Mouse (Mus musculus) G1E-ER4 (cell line): ENCODE measurements around the gene Ncor1. TPM values are rescaled to one million over a fixed set of nuclear protein-coding genes. Genes with fewer than 3 reads are reported as not detected.
A peak's percentile ranks its signal among the peaks of the same experiment; 100 is the strongest.

Experiments
- GATA1 ChIP-seq: IDR thresholded peaks from one replicate; pipeline ENCODE4 v1.8.0; 2012; ENCODE audit warnings: low read length, inconsistent platforms
- polyA plus RNA-seq: library from polyadenylated mRNA; stranded (reverse); fragments of >175 nt; gene quantifications from 2 replicates; pipeline ENCODE4 v1.2.3, GENCODE M21; 2012

Gene Ncor1
- polyA plus RNA-seq, 1 experiment = 120 TPM

DNA sequence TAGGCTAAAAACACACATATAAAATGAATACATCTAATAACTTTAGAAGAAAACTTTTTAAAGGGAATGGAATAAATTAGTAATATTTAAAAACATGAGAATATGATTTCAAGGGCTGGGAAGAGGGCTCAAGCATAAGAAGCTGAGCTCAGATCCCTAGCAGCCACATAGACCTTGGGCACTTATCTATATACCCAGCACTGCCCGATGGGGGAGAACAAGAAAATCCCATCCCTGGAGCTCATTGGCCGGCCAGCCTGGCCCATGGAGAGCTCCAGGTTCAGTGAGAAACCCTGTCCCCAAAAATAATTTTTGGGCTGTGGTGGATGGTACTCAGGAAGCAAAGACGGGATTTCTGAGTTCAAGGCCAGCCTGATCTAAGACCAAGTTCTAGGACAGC lies 7.5 kb upstream of the Ncor1 start:
- no peak for TF ChIP-seq GATA1

DNA sequence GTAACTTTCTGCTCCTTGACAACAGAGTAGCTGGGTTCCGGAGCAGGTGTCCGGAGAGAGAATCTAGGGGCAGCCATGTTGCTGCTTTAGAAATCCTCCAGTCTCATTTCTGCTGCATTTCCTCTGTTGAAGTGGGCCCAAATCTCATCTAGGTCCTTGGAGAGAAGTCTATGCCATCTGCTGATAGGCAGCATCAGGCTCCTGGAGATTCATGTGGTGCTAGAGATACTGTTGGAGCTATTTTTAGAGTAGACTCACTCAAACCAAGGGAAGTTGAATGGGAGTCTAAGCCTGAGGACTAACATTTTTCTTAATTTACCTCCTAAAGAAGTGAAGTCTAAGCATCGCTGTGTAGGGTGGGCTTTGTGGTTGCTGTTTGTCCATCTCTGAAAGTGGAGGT lies 6.4 kb upstream of the Ncor1 start:
- TF ChIP-seq GATA1 = peak; percentile 97

DNA sequence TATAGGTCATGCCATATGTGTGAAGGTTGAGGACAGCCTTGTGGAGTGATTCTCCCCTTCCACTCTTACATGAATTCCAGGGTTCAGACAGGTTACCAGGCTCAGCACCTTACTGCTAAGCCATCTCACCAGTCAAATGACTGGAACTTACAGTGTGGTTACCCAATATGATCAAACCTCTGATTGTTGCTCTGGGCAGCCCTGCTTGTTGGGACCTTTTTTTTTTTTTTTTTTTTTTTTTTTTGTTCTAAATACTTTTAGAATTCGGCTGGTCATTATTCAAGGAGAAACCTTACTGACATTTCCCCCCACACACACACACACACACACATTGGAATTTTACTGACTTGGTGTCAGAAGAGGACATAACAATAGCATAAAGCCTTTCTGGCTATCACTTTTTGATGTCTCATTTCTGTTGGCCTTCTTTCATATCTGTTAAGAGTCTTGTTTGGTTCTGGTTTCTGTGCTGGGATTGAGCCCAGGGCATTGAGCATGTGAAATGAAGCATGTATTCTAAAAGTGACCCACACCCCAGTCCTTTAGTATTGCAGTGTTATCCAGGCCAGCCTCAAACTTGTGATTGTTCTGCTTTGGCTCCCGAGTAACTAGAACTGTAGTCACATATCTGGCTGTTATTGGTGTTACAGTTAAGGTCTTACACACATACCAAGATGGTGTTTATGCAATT lies 5.0 kb upstream of the Ncor1 start:
- TF ChIP-seq GATA1 = no peak

DNA sequence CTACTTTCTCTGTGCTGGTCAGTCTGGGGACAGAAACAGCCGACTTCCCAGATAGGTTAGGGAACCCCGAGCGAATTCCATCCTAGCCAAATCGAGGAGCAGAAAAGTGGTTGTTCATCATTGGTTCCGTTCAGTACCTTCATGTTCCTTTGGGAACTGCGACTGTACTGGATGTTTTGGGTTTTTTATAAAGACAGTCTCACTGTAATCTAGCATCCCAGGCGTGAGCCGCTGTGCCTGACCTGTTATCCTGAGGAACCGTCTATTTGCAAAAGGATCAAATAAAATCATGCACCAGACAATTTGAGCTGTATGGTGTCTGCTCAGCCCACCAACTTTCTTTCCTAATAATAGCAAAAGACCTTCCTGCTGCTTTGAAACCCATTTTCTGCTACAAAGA lies 439 bp upstream of the Ncor1 start:
- no peak for TF ChIP-seq GATA1

DNA sequence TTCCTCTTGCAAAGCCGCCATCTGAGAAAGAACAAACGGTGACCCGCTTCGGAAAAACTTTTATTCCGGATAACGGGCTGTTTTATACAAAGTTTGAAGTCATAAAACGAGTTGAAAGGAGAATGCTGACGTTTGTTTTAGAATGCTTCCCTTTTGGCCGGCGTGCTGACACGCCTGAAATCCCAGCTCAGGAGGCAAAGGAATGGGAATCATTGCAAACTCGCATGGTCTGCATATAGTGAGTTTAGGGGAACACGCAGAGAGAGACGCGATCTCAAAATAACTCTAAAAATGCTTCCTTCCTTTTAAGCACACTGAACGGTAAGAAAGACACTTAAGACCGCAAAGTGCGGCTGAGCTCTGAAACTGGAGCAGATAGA lies 460 bp downstream of the Ncor1 start:
- TF ChIP-seq GATA1 = no peak

DNA sequence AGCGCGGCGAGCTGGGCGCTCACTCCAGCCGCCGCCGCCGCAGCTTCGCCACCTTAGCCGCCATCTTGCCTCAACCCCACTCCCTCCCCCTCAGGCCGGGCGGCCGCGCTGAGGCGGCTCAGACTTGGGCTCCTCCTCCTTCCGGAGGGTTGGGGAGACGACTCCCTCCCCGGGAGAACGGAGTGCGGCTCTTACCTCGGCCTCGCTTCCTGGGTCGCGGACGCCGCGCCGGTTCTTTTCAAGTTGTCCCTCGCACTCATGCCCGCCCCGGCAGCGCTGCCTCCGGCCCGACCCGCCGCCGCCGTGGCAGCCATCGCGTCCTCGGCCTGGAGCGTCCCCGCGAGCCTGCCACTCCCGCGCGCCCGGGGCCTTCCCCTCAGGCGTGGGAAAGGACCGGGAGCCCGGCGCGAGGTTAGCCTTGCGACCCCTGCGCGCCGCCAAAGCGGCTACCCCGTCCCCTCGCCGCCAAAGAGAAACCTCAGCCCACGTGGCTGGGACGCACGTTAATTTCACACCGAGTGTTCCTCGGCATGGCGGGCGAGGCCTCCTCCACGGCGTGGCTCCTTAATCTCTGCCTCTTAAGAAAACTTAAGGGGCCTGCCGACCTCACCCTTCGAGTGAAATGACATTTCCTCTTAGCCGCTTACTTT lies 975 bp downstream of the Ncor1 start:
- no peak for TF ChIP-seq GATA1

DNA sequence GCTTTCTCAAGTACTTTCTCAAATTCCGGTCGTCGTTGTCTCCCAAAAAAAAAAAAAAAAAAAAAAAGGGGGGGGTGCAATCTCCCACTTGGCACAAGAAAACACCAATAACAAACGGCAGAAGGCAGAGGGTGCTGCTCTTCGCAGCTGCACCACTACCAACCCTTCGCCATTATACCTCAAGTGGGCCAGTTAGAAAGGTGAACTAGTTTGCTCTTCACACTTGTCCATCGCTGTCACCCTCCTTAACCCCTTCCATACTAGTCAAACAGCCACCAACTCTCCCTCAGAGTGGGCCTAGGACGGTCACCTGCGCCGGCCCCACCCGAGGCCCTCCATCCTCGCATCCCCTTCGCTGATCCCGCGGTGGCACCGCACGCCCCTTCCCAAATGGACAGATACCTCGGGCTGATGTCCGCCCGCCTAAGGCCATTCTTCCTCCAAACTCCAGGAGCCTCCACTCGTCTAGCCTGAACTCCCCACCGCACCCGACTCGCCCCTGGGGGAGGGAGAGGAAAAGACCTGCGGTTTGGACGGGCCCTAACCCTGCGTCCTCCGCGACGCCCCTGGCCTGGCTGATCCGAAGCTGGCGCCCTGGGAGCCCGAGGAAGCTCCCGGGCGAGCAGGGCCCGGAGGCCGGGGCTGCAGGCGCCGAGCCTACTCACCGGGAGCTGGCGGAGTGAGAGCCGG lies 1.7 kb downstream of the Ncor1 start:
- TF ChIP-seq GATA1 = no peak

DNA sequence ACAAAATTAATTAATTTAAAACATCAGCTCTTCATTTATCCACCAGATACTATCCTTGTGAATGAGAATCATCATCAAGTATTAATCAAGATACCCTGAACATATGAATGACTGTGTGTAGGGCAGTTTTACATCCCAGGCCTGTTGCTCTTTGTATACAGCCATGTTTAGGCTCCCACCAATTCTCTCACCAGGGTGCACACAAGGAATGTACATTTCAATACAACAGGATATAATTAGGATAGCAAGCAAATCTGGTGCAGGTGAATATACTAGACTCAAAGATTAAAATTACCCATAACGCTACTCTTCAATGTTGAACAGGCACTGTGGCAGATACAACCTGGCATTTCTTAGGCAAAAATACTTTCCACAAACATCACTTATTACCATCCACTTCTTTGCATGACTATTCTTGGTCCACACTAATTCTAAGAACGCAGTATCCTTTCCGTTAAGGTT lies 2.3 kb downstream of the Ncor1 start:
- TF ChIP-seq GATA1 = no peak

DNA sequence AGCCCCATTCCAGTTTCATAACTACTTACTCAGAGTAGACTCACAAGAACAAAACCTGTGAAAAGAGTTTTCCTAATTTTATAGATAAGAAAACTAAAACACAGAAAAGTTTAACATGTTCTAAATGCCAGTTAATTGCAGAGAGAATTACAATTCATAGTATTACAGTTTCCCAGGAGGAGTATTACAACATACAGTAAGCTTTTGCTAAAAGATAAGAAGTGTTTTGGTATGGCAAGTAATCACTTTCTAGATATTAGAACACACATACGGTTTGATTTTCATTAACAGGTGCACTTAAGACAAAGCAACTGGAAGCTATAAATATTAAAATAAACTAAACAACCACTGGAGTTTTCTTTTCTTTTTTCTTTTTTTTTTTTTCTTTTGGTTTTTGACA lies 3.1 kb downstream of the Ncor1 start:
- TF ChIP-seq GATA1 = no peak

DNA sequence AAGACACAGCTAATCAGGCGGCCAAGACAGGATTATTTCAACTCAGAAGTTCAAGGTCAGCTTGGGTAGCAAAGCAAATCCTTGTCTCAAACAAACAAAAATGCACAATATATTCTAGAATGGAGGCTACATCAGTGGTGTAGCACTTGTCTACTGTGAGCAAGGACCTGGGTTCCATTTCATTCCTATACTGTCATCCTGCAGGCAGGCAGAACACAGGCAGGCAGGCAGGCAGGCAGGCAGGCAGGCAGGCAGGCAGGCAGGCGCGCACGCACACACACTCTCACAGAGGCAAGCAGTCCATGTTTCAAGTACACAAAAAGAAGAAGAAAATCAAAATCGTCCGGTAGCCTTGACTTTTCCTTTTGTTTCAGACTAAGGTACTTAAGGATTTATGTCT lies 9.4 kb downstream of the Ncor1 start:
- no peak for TF ChIP-seq GATA1

DNA sequence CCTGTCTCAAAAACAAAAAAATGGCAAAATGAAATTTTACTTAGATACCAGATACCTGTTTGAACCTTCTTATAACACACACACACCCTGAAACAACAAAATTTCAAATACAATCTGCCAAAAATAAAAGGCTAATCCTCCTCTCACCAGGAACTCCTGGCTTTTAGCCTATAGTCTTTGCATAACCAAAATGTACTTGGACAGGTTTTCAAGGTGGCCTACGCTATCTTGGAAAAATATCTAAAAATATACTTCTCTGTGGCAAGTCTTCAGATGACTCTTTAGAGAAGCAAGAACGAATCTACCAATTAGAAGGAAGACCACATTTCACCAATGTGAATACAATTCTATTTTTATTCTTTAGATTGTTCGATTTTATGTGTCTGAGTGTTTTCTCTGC lies 12.5 kb downstream of the Ncor1 start:
- TF ChIP-seq GATA1 = no peak

DNA sequence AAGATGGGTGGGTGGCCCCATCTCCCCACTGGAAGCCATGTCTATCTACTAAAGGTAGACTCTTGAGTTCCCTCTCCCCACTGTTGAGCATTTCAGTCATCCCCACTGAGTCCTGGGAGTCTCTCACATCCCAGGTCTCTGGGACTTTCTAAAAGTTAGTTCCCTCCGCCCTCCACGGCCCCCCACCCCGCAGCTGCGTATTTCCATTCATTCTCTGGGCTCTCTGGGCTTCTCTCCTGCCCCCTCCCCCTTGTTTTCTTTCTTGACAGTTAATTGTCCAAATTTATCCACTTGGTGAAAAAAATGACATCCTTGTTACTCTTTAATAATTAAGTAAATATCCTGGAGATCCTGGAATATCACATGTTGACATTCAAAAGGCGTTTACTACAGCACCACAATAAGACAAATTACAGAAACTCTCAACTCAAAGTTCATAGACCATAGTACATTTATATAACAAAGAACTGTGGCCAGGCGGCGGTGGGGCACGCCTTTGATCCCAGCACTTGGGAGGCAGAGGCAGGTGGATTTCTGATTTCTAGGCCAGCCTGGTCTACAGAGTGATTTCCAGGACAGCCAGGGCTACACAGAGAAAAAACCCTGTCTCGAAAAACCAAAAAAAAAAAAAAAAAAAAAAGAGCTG lies 17.5 kb downstream of the Ncor1 start:
- no peak for TF ChIP-seq GATA1

DNA sequence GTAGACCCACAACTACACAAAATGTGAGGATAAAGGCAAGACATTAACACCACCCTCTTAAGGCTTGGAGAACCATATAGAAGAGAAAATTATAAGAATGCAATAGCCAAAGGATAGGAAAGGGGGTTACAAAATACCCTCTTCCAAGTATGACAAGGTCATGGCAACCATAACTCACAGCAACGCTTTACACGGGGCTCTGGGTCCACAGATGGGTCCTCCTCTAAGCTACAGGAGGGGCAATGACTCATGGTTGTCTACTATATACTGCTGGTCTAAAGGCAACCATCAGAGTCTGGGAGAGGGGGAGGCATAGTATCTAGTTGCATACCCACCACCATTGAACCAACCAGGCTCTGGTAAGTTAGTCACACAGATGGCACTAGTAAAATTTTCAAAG lies 26.1 kb downstream of the Ncor1 start:
- no peak for TF ChIP-seq GATA1

DNA sequence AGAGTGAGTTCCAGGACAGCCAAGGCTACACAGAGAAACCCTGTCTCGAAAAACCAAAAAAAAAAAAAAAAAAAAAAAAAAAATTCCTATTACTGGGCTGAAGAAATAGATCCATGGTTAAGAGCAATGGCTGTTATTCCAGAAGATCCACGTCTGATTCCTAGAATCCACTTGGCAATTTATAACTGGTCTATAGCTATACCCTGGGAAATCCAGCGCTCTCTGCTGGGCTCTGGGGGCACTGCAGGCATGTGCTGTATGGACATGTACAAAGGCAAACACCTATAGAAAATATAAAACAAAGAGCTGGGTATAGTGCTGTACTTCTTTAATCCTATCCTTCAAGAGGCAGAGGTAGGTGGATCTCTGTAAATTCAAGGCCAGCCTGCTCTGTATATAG lies 31.2 kb downstream of the Ncor1 start:
- no peak for TF ChIP-seq GATA1

DNA sequence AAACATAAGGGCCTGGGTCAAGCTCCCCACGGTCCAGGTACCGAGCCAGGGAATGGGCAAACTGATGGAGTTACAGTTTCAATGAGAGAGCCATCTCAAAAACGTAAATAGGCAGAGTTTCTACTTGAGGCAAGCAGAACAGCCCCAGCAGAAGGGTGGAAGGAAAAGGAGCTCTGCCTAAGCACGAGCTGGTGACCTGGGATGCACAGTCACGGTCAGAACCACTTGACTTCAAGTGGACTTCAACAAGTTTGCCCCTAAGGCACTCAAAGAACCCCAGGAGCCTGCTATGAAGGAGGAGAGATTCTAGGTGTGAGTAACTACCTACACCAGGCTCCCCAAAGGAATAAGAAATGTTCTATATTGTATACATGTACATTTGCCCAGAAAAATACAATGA lies 32.1 kb downstream of the Ncor1 start:
- TF ChIP-seq GATA1 = no peak

DNA sequence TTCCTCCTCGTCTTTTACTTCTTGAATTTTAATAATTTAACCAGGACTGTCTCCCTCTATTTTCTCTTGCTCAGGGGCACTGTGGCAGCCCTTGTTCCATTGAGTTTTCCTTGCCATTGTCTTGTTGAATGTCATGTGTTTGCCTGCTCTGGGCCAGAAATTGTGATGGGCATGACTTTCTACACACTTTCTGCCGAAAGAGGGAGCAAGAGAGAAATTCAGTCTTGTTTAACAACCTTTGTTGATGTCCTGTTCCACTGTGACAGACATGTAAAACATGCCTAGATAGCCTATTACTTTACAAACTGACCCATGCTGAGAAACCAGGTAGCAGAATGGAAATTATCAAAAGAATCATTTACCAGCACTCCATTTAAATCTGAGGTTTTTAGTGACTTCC lies 33.8 kb downstream of the Ncor1 start:
- TF ChIP-seq GATA1 = no peak
